Mouse (Mus musculus) testis, postnatal 14 days (tissue): ENCODE data around the gene Fnbp1.

Source experiments
- DNase-seq: peaks from one replicate; pipeline ENCODE4 v3.0.0; 2021; ENCODE audit warnings: low spot score

Gene Fnbp1

DNA sequence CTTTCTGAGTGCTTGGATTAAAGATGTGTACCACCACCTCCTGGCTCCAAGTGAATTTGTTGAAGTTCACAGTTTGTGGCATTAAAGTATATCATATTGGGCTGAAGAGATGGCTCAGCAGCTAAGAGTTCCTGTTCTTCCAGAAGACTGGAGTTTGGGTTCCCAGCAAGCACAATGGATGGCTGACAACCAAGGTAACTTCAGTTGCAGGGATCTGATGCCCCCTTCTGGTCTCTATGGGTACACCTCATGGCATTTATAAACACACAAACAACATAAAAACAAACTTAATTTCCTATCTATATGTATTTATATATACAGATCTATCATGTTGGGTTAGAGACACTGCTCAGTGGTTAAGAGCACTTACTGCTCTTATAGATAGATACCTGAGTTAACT, 9.0 kb upstream of the Fnbp1 start:
- DNase-seq: no peak

GRCm38 (mm10) chr2:31147054-31147453, 5.2 kb upstream of the Fnbp1 start:
- no peak for DNase-seq

GRCm38 (mm10) chr2:31144901-31145300, 3.1 kb upstream of the Fnbp1 start:
- no peak for DNase-seq

- no peak for DNase-seq
These were observed 2.2 kb upstream of the Fnbp1 start for GRCm38 (mm10) chr2:31143768-31144695.

DNA sequence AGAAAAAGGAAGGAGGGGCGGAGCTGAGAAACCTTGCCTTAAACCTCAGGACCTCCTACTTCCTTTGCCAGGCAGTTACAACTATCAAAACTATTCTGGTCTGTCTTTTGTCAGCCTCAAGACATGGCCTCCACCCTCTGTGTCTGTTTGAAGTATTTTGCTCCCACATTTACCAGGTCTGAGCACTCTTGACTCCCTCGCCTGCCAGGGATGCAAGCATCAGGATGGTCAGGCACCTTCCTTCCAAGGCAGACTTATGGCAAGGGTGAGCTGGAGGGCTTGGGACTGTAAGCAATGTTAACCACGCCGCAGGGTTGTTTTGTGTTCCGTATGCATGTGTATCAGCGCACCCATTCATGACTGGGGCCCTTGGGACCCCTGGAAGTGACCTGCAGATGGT, 1.5 kb upstream of the Fnbp1 start:
- no peak for DNase-seq

DNA sequence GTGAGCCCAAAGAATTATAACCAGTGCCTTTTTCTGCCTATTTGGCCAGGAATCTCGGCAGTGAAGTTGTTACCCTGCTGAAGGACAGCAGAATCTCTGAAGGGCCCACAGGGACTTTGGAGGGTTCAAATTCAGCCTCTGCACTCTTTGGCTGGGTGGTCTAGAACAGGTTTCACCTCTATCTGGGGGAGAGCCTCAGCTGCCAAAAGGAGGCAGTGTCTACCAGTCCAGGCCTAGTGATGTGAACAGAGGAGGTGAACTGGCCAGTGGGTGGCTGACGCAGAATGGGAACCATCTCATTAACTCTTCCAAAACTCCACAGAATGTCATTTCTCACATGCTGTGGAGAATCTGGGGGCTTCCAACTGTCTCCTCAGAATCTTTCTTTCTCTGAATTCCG, 697 bp upstream of the Fnbp1 start:
- DNase-seq: no peak

DNA sequence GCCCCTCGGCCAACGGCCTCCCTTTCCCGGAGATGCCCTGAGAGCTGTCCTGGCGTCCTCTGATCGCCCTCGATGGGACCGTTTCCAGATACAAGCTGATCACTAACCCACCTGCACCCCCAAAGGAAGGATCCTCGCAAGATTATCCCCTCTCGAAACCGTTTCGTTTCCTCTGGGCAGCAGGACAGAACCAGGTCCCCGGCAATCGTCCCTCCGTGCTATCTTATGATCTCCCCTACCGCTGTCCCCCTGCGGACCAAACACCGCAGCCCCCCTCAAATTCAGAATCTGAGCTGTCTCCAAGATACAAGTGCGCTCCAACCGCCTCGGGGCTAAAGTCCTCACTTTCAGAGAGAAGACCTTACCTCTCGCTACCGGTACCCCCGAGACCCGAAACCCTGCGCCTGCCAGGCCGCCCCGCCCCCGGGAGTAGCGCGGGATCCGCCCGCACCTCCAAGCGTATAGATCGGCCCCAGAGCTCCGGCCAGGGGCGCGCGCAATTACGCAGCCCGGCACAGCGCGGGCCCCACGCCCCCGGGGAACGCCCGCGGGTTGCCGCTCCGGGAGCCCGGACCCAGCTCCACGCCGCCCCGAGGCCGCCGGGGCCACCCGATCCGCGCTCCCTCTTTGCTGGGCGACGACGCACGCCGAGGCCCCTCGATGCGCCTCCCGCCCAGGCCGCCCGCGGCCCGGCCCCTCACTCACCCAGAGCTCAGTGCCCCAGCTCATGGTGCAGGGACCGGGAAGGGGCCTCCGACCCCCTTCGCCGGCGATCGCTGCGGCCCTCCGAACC, 538 bp downstream of the Fnbp1 start:
- no peak for DNase-seq

DNA sequence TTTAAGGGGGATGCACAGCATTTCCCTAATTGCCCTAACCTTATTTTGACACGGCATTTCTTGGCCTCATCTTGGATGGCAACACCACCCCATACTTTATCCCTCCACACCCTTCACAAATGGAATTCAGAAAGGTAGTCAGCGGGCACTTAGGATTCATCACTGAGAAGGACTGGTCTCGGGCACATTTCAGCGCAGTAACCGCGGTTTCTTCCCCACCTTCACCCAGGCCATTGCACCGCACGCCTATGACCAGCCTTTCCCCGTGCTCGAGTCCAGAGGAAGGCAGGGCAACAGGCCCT, 1.1 kb downstream of the Fnbp1 start:
- DNase-seq: no peak

DNA sequence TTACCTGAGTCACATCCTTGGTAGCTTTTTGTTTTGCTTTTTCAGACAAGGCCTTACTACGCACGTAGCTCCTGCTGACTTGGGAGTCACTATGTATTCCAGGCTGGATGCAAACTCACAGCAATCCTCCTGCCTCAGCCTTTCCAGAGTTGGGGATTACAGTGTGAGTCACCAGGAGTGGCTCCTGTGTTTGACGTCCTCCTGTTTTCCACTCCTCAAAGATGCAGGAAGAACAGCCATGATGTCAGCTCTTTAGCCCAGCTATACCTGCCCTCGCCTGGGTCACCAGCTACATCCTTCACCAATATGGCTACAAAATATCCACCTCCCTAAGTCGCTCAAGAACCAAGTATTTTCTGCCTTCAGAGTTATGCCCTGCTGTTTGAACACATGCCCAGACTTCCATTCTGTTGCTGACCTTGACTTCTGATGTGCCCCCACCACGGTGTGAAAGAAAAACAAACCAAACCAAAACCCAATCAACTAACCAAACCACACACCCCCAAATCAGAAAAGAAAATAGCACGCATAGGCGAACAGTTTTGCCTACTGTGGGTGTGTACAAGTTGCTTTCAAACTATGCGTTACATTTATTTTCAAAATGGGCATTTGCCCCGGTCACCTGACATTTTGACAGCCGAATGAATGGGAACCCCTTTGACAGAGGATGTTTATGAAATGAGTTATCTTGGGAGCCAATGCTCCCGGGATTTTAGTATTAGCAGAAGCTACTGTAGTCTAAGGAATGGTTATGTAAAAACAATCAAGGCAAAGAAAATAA, 1.6 kb downstream of the Fnbp1 start:
- DNase-seq: no peak

- no peak for DNase-seq
These were observed 2.6 kb downstream of the Fnbp1 start for GRCm38 (mm10) chr2:31139174-31139632.

DNA sequence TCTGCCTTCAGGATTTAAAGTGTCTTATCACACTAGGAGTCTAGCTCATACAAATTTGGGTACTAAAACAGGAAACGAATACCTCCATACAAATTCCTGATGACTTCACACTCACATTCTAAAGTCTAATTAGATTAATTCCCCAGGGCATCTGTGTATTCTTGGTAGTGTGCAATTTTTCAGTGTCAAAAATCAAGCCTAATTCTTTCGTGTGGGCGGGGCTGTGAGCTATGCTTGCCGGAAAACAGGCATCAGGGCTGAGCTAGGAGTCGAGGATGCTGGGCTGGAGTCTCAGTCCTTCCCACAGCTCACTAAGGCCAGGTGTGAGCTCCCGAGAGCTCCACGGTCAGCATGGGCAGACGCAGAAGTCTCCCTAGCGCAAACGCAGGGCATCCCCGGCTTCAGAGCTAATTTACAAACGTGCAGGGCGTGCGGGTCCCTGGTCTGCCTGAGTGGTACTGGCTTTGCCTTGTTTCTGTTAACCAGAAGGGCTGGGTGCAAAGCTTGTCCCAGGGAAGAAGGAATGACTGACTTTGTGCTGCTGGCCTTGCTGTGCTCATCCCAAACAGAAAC, 4.7 kb downstream of the Fnbp1 start:
- DNase-seq: no peak

- DNase-seq: no peak
These were observed 5.5 kb downstream of the Fnbp1 start for GRCm38 (mm10) chr2:31136338-31136737.

DNA sequence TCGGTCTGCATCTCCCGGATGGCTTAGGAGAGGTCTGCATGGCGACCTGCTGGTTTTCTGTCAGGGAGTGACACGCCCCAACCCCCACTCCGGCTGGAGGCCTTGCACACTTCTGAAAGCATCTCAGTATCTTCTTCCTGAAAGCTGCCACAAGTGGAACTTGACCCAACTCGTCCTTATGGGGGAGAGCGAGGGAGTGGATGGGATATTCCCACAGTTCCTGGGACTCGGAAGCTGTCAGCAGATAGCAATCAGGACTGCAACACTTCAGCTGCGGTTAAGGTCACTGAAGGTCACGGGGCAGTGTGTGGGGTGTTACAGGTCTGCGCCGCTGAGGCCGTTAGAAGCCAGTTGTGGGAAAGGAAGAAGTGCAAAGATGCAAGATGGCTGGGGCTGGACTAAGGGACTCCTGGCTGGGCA, 6.3 kb downstream of the Fnbp1 start:
- DNase-seq: no peak

GRCm38 (mm10) chr2:31133981-31134380, 7.8 kb downstream of the Fnbp1 start:
- no peak for DNase-seq

DNA sequence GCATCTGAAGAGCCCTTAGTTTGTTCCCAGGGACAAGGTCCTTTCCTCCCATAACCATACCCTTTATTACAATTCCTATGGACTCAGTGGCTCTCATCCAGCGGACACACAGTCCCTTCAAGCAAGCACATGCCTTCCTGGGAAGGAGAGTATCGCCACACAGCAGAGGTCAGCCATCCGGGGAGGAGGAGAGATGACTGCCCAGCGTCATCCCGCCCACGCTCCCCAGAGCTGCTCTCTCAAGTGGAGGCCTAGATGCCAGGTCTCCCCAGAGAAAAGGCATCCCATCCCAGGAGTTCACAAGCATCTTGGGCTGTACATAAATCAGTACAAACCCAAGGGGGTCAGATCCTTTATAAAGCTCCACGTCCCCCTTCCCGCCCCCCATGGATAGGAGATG, 9.1 kb downstream of the Fnbp1 start:
- DNase-seq: no peak

GRCm38 (mm10) chr2:31130815-31131299, 11.0 kb downstream of the Fnbp1 start:
- no peak for DNase-seq

DNA sequence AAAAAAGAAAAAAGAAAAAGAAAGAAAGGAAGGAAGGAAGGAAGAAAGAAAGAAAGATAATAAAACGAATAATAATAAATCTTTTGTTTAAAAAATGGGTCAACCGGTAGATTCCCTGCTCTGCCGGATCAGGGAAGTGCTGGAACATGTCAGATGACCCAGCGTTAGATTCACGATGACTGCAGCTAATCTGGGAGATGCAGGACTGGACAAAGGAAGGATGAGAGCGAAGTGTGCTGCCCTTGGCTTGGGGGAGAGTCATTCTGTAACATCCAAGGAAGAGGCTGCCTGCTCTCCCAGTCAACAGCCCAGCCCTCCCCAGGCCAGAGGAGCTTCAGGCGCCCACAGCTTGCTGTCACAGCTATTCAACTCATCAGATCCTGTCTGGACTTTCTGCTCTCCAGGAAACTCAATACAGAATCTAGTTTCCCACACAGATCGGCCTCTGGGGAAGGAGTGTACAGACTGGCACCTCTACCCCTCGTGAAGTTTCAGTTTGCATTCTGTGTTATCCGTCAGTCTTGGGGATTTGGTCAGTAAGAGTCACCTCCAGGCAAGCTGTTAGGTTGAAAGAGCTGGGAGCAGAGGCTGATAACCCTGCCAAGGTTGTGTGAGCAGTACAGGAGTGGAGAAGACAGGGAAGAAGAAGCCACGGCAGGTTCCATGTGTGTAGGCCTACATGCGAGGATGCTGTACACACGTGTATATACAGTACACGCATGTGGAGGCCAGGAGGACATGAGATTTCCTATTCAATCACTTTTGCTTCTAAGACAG, 11.9 kb downstream of the Fnbp1 start:
- no peak for DNase-seq

GRCm38 (mm10) chr2:31127899-31128298, 13.9 kb downstream of the Fnbp1 start:
- no peak for DNase-seq

DNA sequence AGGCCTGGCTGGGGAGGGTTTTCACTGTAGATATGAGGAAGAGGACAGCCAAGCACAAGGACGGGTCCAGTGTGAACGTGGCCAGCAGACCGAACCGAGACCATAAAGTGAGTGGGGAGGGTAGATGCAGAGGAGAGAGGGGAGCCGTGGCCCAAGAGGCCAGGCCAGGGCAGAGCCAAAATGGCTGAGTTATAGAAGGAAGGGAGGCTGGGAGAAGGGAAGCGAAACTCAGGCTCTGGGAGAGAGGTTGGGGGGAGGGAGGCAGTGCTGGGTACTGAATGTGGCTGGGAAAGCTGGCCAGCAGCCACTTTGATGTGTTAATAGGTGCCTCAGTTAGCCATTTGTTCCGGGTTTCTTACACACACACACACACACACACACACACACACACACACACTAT, 14.6 kb downstream of the Fnbp1 start:
- no peak for DNase-seq

DNA sequence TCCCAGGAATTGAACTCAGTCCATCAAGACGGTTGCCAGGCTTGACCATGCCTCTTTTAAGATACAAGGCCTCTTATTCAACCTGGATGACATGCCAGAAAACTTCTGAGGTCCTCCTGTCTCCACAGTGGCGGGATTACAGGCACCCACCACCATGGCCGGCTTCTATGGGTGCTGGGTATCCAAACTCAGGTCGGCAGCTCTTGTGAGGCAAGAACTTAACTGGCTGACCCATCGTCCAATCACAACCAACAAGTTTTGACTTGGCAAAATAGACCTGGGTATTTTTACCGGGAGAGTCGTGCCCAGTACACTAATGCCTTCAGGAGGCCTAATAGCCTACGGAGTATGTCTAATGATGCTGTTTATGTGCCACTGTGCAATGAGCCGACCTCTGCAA, 15.8 kb downstream of the Fnbp1 start:
- no peak for DNase-seq

GRCm38 (mm10) chr2:31125156-31125555, 16.7 kb downstream of the Fnbp1 start:
- no peak for DNase-seq
